Mouse (Mus musculus) CD8-positive naive resting alpha-beta T cell, adult 57 days (primary cell): Measurements from ENCODE around the gene Vmn1r171. TPM values are rescaled to one million over a fixed set of nuclear protein-coding genes. Genes with fewer than 3 reads are reported as not detected.

Experiments used
- total RNA-seq: library from RNA; stranded (reverse); gene quantifications from one replicate; pipeline ENCODE4 v1.2.4, GENCODE M21; 2023

Gene Vmn1r171
- not detected for total RNA-seq

GRCm38 (mm10) chr7:23630422-23630821, at the start of gene Vmn1r171:
TSS of gene Vmn1r171 (plus strand) at chr7:23630722.

GRCm38 (mm10) chr7:23605875-23606274, 24.6 kb upstream of the Vmn1r171 start, which contains the start of gene Vmn1r170:
TSS of gene Vmn1r170 (plus strand) at chr7:23606175.

GRCm38 (mm10) chr7:23658016-23658415, 27.5 kb downstream of the Vmn1r171 start, which contains the start of gene Vmn1r172:
TSS of gene Vmn1r172 (plus strand) at chr7:23658316.

Other genes starting within 250 kb of the Vmn1r171 start
- gene Nlrp5, start 244.8 kb upstream of the Vmn1r171 start, total RNA-seq, result not detected
- not detected for gene Vmn1r167, start 123.5 kb upstream of the Vmn1r171 start, total RNA-seq
- not detected for gene Vmn1r168, start 91.0 kb upstream of the Vmn1r171 start, total RNA-seq
- gene Vmn1r169, start 55.2 kb upstream of the Vmn1r171 start, total RNA-seq, result not detected
- not detected for gene Vmn1r170, start 24.5 kb upstream of the Vmn1r171 start, total RNA-seq
- gene Vmn1r172, start 27.6 kb downstream of the Vmn1r171 start, total RNA-seq, result not detected
- not detected for gene Vmn1r173, start 70.0 kb downstream of the Vmn1r171 start, total RNA-seq
- gene Vmn1r174, start 121.5 kb downstream of the Vmn1r171 start, total RNA-seq, result not detected
- not detected for gene Vmn1r175, start 179.9 kb downstream of the Vmn1r171 start, total RNA-seq
- gene Vmn1r176, start 206.7 kb downstream of the Vmn1r171 start, total RNA-seq, result not detected
- gene Vmn1r177, start 235.7 kb downstream of the Vmn1r171 start, total RNA-seq, result not detected